Mouse (Mus musculus): ENCODE data around the gene Cbx2. TPM values are rescaled to one million over a fixed set of nuclear protein-coding genes. Genes with fewer than 3 reads are reported as not detected.

The Cbx2 gene
- 35.5 and 37.3 TPM in 2 replicates for polyA plus RNA-seq (2015; fragmentation: Nextera tagmentation; extraction: Ambion mirVana)

- Histone ChIP-seq H3K4me3 (ENCODE audit: low read length) (peak within 1 kb of the TSS; percentile 88), H3K9ac (replicated peaks; ENCODE audit: low read length) (peak within 1 kb of the TSS; percentile 92), H3K27ac (ENCODE audit: low read length) (peak within 1 kb of the TSS; percentile 90), H3K4me1 (ENCODE audit: insufficient read depth, low read length) (peaks cover 40% of the 10 kb centered on the region), H3K36me3 (ENCODE audit: insufficient read depth, low read length) (peaks cover 20% of the 10 kb centered on the region), H3K27me3 (ENCODE audit: insufficient read depth, low read length) (peaks cover 17% of the 10 kb centered on the region), H3K9me3 (ENCODE audit: low read length) (no peaks in the 10 kb centered on the region), H3K4me2 (replicated peaks; ENCODE audit: low read depth, low read length) (peak within 1 kb of the TSS; percentile 83)
- peak; percentile 90 for ATAC-seq (ENCODE audit: low FRiP score, low TSS enrichment)
- WGBS, result under 1% methylated on average over 81 of the region's 99 CpGs
Observed at GRCm38 (mm10) chr11:119022895-119023615, at the start of gene Cbx2. Gene Cbx2 (plus strand): TSS chr11:119022962.

- H3K4me1 ChIP-seq (ENCODE audit: insufficient read depth, low read length), result peaks cover 5% of the 10 kb centered on the region; the same call in 1 of the 2 replicates
- H3K36me3 ChIP-seq (ENCODE audit: insufficient read depth, low read length), result no peaks in the 10 kb centered on the region
- H3K4me3 ChIP-seq (ENCODE audit: low read length), result no peak overlapping the region
- no peak overlapping the region for H3K9ac ChIP-seq (replicated peaks; ENCODE audit: low read length)
- no peak overlapping the region for H3K27ac ChIP-seq (ENCODE audit: low read length)
- H3K9me3 ChIP-seq (ENCODE audit: low read length), result no peaks in the 10 kb centered on the region
- H3K4me2 ChIP-seq (replicated peaks; ENCODE audit: low read depth, low read length), result no peak overlapping the region
- peaks cover 28% of the 10 kb centered on the region; the same call in 1 of the 2 replicates for H3K27me3 ChIP-seq (ENCODE audit: insufficient read depth, low read length)
- no peak for ATAC-seq (ENCODE audit: low FRiP score, low TSS enrichment)
- 67% methylated on average over 7 of the region's 7 CpGs for WGBS
Observed at GRCm38 (mm10) chr11:118974340-118974739, 48.4 kb upstream of the Cbx2 start.

GRCm38 (mm10) chr11:118975427-118975826 lies 47.3 kb upstream of the Cbx2 start:
- 0 out of 2 replicates have a peak, but pooled peaks have one; percentile 12 for ATAC-seq (ENCODE audit: low FRiP score, low TSS enrichment)
- 2% methylated on average over 10 of the region's 10 CpGs for WGBS
- H3K4me1 ChIP-seq (ENCODE audit: insufficient read depth, low read length), result peaks cover 5% of the 10 kb centered on the region; the same call in 1 of the 2 replicates
- H3K36me3 ChIP-seq (ENCODE audit: insufficient read depth, low read length), result no peaks in the 10 kb centered on the region
- H3K27ac ChIP-seq (ENCODE audit: low read length), result no peak overlapping the region
- no peaks in the 10 kb centered on the region for H3K9me3 ChIP-seq (ENCODE audit: low read length)
- H3K4me2 ChIP-seq (replicated peaks; ENCODE audit: low read depth, low read length), result no peak overlapping the region
- H3K27me3 ChIP-seq (ENCODE audit: insufficient read depth, low read length), result peaks cover 28% of the 10 kb centered on the region; the same call in 1 of the 2 replicates
- no peak overlapping the region for H3K9ac ChIP-seq (replicated peaks; ENCODE audit: low read length)
- H3K4me3 ChIP-seq (ENCODE audit: low read length), result 0 out of 2 replicates have a peak overlapping the region, but pooled peaks have one; percentile 3

- no peak for ATAC-seq (ENCODE audit: low FRiP score, low TSS enrichment)
- H3K9me3 ChIP-seq (ENCODE audit: low read length), result no peaks in the 10 kb centered on the region
- 0 out of 2 replicates have a peak overlapping the region, but pooled peaks have one; percentile 3 for H3K4me3 ChIP-seq (ENCODE audit: low read length)
- no peak overlapping the region for H3K9ac ChIP-seq (replicated peaks; ENCODE audit: low read length)
- H3K4me2 ChIP-seq (replicated peaks; ENCODE audit: low read depth, low read length), result no peak overlapping the region
- H3K4me1 ChIP-seq (ENCODE audit: insufficient read depth, low read length), result peaks cover 5% of the 10 kb centered on the region; the same call in 1 of the 2 replicates
- H3K27ac ChIP-seq (ENCODE audit: low read length), result no peak overlapping the region
- H3K36me3 ChIP-seq (ENCODE audit: insufficient read depth, low read length), result no peaks in the 10 kb centered on the region
- peaks cover 27% of the 10 kb centered on the region; the same call in 1 of the 2 replicates for H3K27me3 ChIP-seq (ENCODE audit: insufficient read depth, low read length)
- 18% methylated on average over 12 of the region's 12 CpGs for WGBS
Observed at GRCm38 (mm10) chr11:118975917-118976316, 46.8 kb upstream of the Cbx2 start.

DNA sequence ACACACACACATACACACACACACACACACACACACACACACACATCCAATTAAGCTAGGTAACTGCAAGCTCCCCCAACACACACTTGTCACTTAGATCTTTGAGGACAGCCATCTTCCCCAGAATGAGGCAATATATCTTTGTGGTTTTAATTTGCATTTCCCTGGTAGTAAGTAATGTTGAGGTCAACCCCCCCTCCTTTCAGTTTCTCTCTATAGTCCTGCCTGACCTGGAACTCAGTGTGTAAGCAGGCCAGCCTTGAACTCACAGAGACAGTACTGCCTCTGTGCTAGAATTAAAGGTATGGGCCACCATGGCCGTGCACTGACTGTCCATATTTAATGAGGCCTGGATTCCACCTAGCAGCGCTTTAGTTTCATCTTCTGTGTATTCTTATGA lies 42.4 kb upstream of the Cbx2 start:
- peaks cover 21% of the 10 kb centered on the region; the same call in 1 of the 2 replicates for H3K27me3 ChIP-seq (ENCODE audit: insufficient read depth, low read length)
- no peak overlapping the region for H3K9ac ChIP-seq (replicated peaks; ENCODE audit: low read length)
- H3K4me3 ChIP-seq (ENCODE audit: low read length), result no peak overlapping the region
- no peak overlapping the region for H3K27ac ChIP-seq (ENCODE audit: low read length)
- H3K9me3 ChIP-seq (ENCODE audit: low read length), result no peaks in the 10 kb centered on the region
- peaks cover 5% of the 10 kb centered on the region; the same call in 1 of the 2 replicates for H3K4me1 ChIP-seq (ENCODE audit: insufficient read depth, low read length)
- WGBS, result 76% methylated on average over 2 of the region's 2 CpGs
- ATAC-seq (ENCODE audit: low FRiP score, low TSS enrichment), result no peak
- no peak overlapping the region for H3K4me2 ChIP-seq (replicated peaks; ENCODE audit: low read depth, low read length)
- H3K36me3 ChIP-seq (ENCODE audit: insufficient read depth, low read length), result no peaks in the 10 kb centered on the region

DNA sequence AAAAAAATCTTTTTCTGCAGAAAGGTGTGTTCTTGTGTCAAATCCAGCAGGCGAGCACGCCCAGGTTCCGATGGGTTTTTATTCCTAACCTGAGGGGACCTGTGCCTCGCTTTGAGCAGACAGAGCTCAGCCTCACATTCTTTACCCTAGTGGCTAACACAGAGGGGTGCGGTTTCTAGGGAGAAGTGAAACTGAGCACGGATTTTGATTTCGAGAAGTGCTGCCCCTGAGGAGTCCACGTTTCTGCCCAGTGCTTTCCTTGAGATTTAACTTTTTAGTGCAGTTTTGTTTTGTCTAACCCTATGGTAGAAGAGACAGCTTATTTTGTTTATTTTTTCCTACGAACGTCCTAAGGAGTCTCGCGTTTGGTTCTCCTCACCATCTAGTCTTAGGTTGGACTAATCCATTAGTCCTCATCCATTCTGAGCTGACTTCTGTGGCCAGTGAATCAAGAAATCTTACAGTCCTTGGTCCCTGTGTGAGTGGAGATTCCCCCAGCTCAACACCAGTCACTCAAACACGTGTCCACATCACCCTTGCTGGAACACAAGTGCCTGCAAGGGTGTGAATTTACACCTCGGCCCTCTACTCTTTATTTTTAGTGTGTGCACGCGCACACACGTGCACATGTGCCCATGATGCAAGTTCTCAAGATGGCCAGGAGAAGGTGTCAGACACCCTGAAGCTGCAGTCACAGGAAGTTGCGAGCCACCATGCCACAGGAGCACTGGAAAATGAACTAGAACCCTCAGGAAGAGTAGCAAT lies 41.6 kb upstream of the Cbx2 start:
- Histone ChIP-seq H3K27me3 (ENCODE audit: insufficient read depth, low read length) (peaks cover 16% of the 10 kb centered on the region; the same call in 1 of the 2 replicates), H3K4me1 (ENCODE audit: insufficient read depth, low read length) (no peaks in the 10 kb centered on the region), H3K27ac (ENCODE audit: low read length) (no peak overlapping the region), H3K4me2 (replicated peaks; ENCODE audit: low read depth, low read length) (no peak overlapping the region), H3K9me3 (ENCODE audit: low read length) (no peaks in the 10 kb centered on the region), H3K9ac (replicated peaks; ENCODE audit: low read length) (no peak overlapping the region), H3K36me3 (ENCODE audit: insufficient read depth, low read length) (no peaks in the 10 kb centered on the region), H3K4me3 (ENCODE audit: low read length) (no peak overlapping the region)
- ATAC-seq (ENCODE audit: low FRiP score, low TSS enrichment), result no peak
- 62% methylated on average over 18 of the region's 18 CpGs for WGBS

- 46% methylated on average over 12 of the region's 12 CpGs for WGBS
- no peak overlapping the region for H3K9ac ChIP-seq (replicated peaks; ENCODE audit: low read length)
- H3K36me3 ChIP-seq (ENCODE audit: insufficient read depth, low read length), result no peaks in the 10 kb centered on the region
- no peak overlapping the region for H3K4me3 ChIP-seq (ENCODE audit: low read length)
- no peaks in the 10 kb centered on the region for H3K9me3 ChIP-seq (ENCODE audit: low read length)
- ATAC-seq (ENCODE audit: low FRiP score, low TSS enrichment), result no peak
- H3K27ac ChIP-seq (ENCODE audit: low read length), result no peak overlapping the region
- H3K4me2 ChIP-seq (replicated peaks; ENCODE audit: low read depth, low read length), result no peak overlapping the region
- no peaks in the 10 kb centered on the region for H3K4me1 ChIP-seq (ENCODE audit: insufficient read depth, low read length)
- H3K27me3 ChIP-seq (ENCODE audit: insufficient read depth, low read length), result peaks cover 10% of the 10 kb centered on the region; the same call in 1 of the 2 replicates
Observed at GRCm38 (mm10) chr11:118982593-118983113, 40.1 kb upstream of the Cbx2 start.

DNA sequence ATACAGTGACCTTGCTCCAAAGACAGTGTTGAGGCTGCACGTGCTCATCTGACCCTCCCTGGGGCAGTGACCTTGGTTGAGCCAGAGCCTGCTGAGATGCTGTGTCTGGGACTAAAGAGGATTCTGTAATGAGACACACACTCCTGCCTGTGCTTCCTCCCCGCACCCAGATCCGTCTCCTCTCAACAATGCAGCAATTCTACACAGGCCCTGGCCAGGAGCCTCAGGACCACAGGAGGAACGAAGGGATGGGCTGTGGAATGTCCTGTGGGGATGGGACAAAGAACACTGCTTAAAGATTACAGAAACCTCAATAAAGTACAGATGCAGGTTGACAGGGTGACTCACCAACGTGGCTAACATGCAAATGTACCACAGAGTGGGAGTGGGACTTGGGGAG lies 37.2 kb upstream of the Cbx2 start:
- no peaks in the 10 kb centered on the region for H3K9me3 ChIP-seq (ENCODE audit: low read length)
- H3K4me2 ChIP-seq (replicated peaks; ENCODE audit: low read depth, low read length), result no peak overlapping the region
- H3K27ac ChIP-seq (ENCODE audit: low read length), result no peak overlapping the region
- ATAC-seq (ENCODE audit: low FRiP score, low TSS enrichment), result no peak
- no peak overlapping the region for H3K9ac ChIP-seq (replicated peaks; ENCODE audit: low read length)
- no peaks in the 10 kb centered on the region; the same call in 1 of the 2 replicates for H3K27me3 ChIP-seq (ENCODE audit: insufficient read depth, low read length)
- H3K4me3 ChIP-seq (ENCODE audit: low read length), result no peak overlapping the region
- H3K36me3 ChIP-seq (ENCODE audit: insufficient read depth, low read length), result no peaks in the 10 kb centered on the region
- 70% methylated on average over 5 of the region's 5 CpGs for WGBS
- H3K4me1 ChIP-seq (ENCODE audit: insufficient read depth, low read length), result no peaks in the 10 kb centered on the region

DNA sequence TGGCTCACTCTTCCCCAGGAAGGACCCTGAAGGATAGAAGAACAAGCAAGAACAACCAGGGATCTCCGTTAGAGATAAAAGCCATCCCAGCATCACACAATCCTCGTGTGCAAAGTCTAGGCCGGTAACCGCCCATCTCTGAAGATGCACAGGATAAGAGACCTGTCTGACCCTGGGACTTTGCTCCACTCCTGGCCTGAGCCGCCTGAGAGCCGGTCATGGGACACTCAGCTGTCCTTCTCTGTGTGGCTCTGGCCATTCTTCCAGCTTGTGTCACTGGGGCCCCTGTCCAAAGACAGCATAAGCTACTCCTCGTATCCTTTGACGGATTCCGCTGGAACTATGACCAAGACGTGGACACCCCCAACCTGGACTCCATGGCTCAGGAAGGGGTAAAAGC lies 34.8 kb upstream of the Cbx2 start, which contains the start of gene Enpp7:
TSS of gene Enpp7 (plus strand) at position 190 of the 400 bp plus-strand sequence.
- no peak for ATAC-seq (ENCODE audit: low FRiP score, low TSS enrichment)
- no peaks in the 10 kb centered on the region for H3K36me3 ChIP-seq (ENCODE audit: insufficient read depth, low read length)
- H3K9ac ChIP-seq (replicated peaks; ENCODE audit: low read length), result no peak within 1 kb of the TSS
- no peaks in the 10 kb centered on the region for H3K27me3 ChIP-seq (ENCODE audit: insufficient read depth, low read length)
- 85% methylated on average over 10 of the region's 10 CpGs for WGBS
- no peak within 1 kb of the TSS for H3K27ac ChIP-seq (ENCODE audit: low read length)
- H3K4me1 ChIP-seq (ENCODE audit: insufficient read depth, low read length), result no peaks in the 10 kb centered on the region
- H3K4me3 ChIP-seq (ENCODE audit: low read length), result no peak within 1 kb of the TSS
- no peaks in the 10 kb centered on the region for H3K9me3 ChIP-seq (ENCODE audit: low read length)
- no peak within 1 kb of the TSS for H3K4me2 ChIP-seq (replicated peaks; ENCODE audit: low read depth, low read length)

All from kidney, embryonic 16.5 days (tissue).